Mouse (Mus musculus) heart, embryonic 14.5 days (tissue): ENCODE data around the gene Slc25a13. TPM values are rescaled to one million over a fixed set of nuclear protein-coding genes. Genes with fewer than 3 reads are reported as not detected.
A peak's percentile ranks its signal among the peaks of the same experiment; 100 is the strongest.

Experiments used
- ATAC-seq: fragments of 200-750 bp; cut with Nextera tagmentation; 2 replicates; pipeline ENCODE4 v1.8.0; 2017; ENCODE audit warnings: low read depth, moderate TSS enrichment; ENCODE audit not compliant: insufficient number of reproducible peaks, insufficient read depth, low FRiP score
- H3K27ac ChIP-seq, 2 experiments: fragments of 200-500 bp in 1 of 2; fragments of 300-500 bp in 1 of 2; sonication (generic) in 1 of 2; replicated peaks in 1 of 2; 2 replicates each; pipeline ENCODE4 v1.5.1; 2012 to 2014; ENCODE audit warnings: low read depth in 2 of 2, low read length in 2 of 2, control low read depth in 1 of 2, mild to moderate bottlenecking in 1 of 2, mixed read lengths in 1 of 2; ENCODE audit not compliant: control insufficient read depth in 1 of 2, insufficient read depth in 1 of 2
- H3K27me3 ChIP-seq: fragments of 300-500 bp; sonication (generic); 2 replicates; pipeline ENCODE4 v1.6.1; 2014; ENCODE audit warnings: mild to moderate bottlenecking, low read length, control low read depth; ENCODE audit not compliant: control insufficient read depth, insufficient read depth
- H3K36me3 ChIP-seq: fragments of 300-500 bp; sonication (generic); 2 replicates; pipeline ENCODE4 v1.6.1; 2014; ENCODE audit warnings: mild to moderate bottlenecking, control low read depth, low read length, mixed read lengths; ENCODE audit not compliant: control insufficient read depth, insufficient read depth
- H3K4me1 ChIP-seq, 2 experiments: fragments of 200-500 bp in 1 of 2; fragments of 300-500 bp in 1 of 2; sonication (generic) in 1 of 2; 2 replicates each; pipeline ENCODE4 v1.6.1; 2012 to 2014; ENCODE audit warnings: low read length in 2 of 2, control low read depth in 1 of 2, mixed read lengths in 1 of 2; ENCODE audit not compliant: control insufficient read depth in 2 of 2, insufficient read depth in 2 of 2
- H3K4me2 ChIP-seq: fragments of 300-500 bp; sonication (generic); 2 replicates; pipeline ENCODE4 v1.6.1; 2014; ENCODE audit warnings: mild to moderate bottlenecking, low read length
- H3K4me3 ChIP-seq, 2 experiments: fragments of 200-500 bp in 1 of 2; fragments of 300-500 bp in 1 of 2; sonication (generic) in 1 of 2; 2 replicates each; pipeline ENCODE4 v1.5.1; 2012 to 2014; ENCODE audit warnings: low read length in 2 of 2, mild to moderate bottlenecking in 2 of 2, control low read depth in 1 of 2, low read depth in 1 of 2, moderate library complexity in 1 of 2; ENCODE audit not compliant: control insufficient read depth in 1 of 2, insufficient read depth in 1 of 2
- H3K9ac ChIP-seq: fragments of 300-500 bp; sonication (generic); 2 replicates; pipeline ENCODE4 v1.6.1; 2014; ENCODE audit warnings: mild to moderate bottlenecking, low read length
- H3K9me3 ChIP-seq: fragments of 300-500 bp; sonication (generic); 2 replicates; pipeline ENCODE4 v1.6.1; 2016; ENCODE audit warnings: low read length, control low read depth; ENCODE audit not compliant: control insufficient read depth
- WGBS: fragments of 180-500 bp; shearing (Covaris S2); extraction: QIAGEN DNeasy Blood & Tissue Kit; methylation state at CpG from one replicate; pipeline ENCODE4 v1.1.7; 2014; 5-methylcytosine and 5-hydroxymethylcytosine counted together
- polyA plus RNA-seq: library from polyadenylated mRNA; unstranded; fragments of >200 nt; fragmentation: Nextera tagmentation; extraction: Ambion mirVana; gene quantifications from 2 replicates; pipeline ENCODE4 v1.2.1, GENCODE M21; 2014

Gene Slc25a13
- polyA plus RNA-seq, 1 experiment from 2014 or later: 56.4 TPM

DNA sequence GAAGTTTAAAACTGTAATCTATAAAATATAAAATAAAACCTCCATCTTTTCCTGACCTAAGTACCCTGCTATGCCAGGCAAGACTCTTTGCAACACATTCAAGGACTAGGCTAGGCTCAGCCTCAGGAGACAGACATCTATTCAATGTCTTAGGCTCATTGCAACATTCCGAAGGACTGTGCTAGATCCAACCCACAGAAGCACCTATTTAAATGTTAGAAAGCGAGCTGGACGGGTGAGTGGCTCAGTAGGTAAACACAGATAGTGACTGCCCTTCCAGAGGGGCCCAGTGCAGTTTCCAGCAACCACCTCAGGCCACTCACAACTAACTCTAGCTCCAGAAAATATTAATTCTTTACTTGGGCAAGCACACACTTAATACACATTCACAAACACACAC, 123.5 kb downstream of the Slc25a13 start:
- Histone ChIP-seq H3K27ac (no peak overlapping the region), H3K9me3 (no peaks in the 10 kb centered on the region), H3K4me1 (no peaks in the 10 kb centered on the region), H3K4me3 (no peak overlapping the region), H3K27me3 (no peaks in the 10 kb centered on the region), H3K9ac (no peak overlapping the region), H3K36me3 (peaks cover 49% of the 10 kb centered on the region), H3K4me2 (no peak overlapping the region)
- 67% methylated on average over 3 of the region's 3 CpGs for WGBS
- no peak for ATAC-seq

- peaks cover 4 to 8% of the 10 kb centered on the region in 2 experiments for H3K4me1 ChIP-seq
- peaks cover 44% of the 10 kb centered on the region for H3K36me3 ChIP-seq
- no peak overlapping the region for H3K27ac ChIP-seq
- WGBS: 86% methylated on average over 10 of the region's 10 CpGs
- no peak overlapping the region for H3K9ac ChIP-seq
- H3K9me3 ChIP-seq: no peaks in the 10 kb centered on the region
- no peak overlapping the region for H3K4me2 ChIP-seq
- H3K4me3 ChIP-seq: no peak overlapping the region
- no peaks in the 10 kb centered on the region for H3K27me3 ChIP-seq
- no peak for ATAC-seq
Observed at GRCm38 (mm10) chr6:6092497-6092896, 124.5 kb downstream of the Slc25a13 start.

DNA sequence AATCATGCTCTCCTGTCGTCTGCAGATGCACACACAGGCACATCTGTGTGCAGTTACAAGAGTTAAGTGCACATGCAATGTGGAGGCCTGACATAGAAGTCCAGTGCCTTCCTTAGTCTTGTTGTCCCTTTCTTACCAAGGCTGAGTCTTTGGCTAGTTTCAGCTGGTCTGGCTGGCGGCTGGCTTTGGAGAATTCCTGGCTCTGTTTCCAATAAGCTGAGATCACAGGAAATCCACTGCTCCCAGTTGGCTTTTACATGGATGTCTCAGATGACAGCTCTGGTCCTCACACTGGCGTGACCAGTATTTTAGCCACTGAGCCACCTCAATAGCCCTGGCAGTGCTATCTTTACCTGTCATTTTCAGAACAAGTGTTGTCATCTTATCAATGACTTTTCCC, 126.0 kb downstream of the Slc25a13 start:
- Histone ChIP-seq H3K9me3 (no peaks in the 10 kb centered on the region), H3K36me3 (peaks cover 44% of the 10 kb centered on the region), H3K9ac (no peak overlapping the region), H3K27ac (no peak overlapping the region), H3K4me2 (no peak overlapping the region), H3K4me3 (no peak overlapping the region), H3K27me3 (no peaks in the 10 kb centered on the region), H3K4me1 (peaks cover 4 to 10% of the 10 kb centered on the region in 2 experiments)
- WGBS: 65% methylated on average over 3 of the region's 3 CpGs
- ATAC-seq: no peak

GRCm38 (mm10) chr6:6088151-6088550, 128.8 kb downstream of the Slc25a13 start:
- Histone ChIP-seq H3K4me2 (no peak overlapping the region), H3K4me3 (no peak overlapping the region), H3K4me1 (peaks cover 4 to 10% of the 10 kb centered on the region in 2 experiments), H3K9me3 (no peaks in the 10 kb centered on the region), H3K27ac (peak overlapping the region in 1 of 2 experiments; percentile 35; a peak in 1 of 4 replicates), H3K27me3 (no peaks in the 10 kb centered on the region), H3K9ac (no peak overlapping the region), H3K36me3 (peaks cover 49% of the 10 kb centered on the region)
- 38% methylated on average over 4 of the region's 4 CpGs for WGBS
- no peak for ATAC-seq

- Histone ChIP-seq H3K36me3 (peaks cover 35% of the 10 kb centered on the region), H3K4me2 (no peak overlapping the region), H3K9me3 (no peaks in the 10 kb centered on the region), H3K4me3 (no peak overlapping the region), H3K27me3 (no peaks in the 10 kb centered on the region), H3K4me1 (no peaks in the 10 kb centered on the region), H3K9ac (no peak overlapping the region), H3K27ac (no peak overlapping the region)
- ATAC-seq: no peak
- 88% methylated on average over 1 of the region's 1 CpGs for WGBS
Observed at GRCm38 (mm10) chr6:6080484-6080883, 136.5 kb downstream of the Slc25a13 start.

- Histone ChIP-seq H3K27me3 (no peaks in the 10 kb centered on the region), H3K9me3 (no peaks in the 10 kb centered on the region), H3K4me1 (no peaks in the 10 kb centered on the region), H3K9ac (no peak overlapping the region), H3K4me2 (no peak overlapping the region), H3K36me3 (peaks cover 18% of the 10 kb centered on the region), H3K4me3 (no peak overlapping the region), H3K27ac (no peak overlapping the region)
- WGBS: 70% methylated on average over 4 of the region's 4 CpGs
- ATAC-seq: no peak
Observed at GRCm38 (mm10) chr6:6077234-6077633, 139.7 kb downstream of the Slc25a13 start.

DNA sequence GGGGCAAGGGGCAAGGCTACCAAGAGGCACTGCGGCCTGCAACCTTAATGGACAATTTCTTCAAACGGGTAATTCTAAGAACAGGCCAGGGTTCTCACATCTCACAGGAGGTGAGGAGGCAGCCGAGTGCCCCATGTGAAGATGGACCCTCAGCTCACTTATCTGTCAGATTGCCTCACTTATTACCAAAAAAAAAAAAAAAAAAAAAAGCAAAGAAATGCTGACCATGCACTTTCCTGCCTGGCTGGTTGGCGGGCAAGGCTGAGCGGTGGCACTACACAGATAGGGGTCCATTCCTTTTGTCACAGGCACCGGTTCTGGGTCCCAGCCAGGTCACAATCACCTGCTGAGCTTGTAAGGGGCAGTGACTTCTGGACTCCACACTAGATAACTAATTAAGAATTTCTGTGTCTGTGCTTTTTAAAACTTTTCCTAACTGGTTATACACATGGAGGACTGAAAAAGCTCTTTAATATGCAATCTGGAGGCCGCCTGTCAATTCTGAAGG, 141.0 kb downstream of the Slc25a13 start:
- Histone ChIP-seq H3K27me3 (no peaks in the 10 kb centered on the region), H3K4me2 (no peak overlapping the region), H3K27ac (no peak overlapping the region), H3K9ac (no peak overlapping the region), H3K36me3 (peaks cover 13% of the 10 kb centered on the region), H3K4me3 (no peak overlapping the region), H3K9me3 (no peaks in the 10 kb centered on the region), H3K4me1 (peaks cover 0 to under 1% of the 10 kb centered on the region in 2 experiments; a peak in 2 of 4 replicates)
- ATAC-seq: no peak
- WGBS: 85% methylated on average over 7 of the region's 7 CpGs

- Histone ChIP-seq H3K4me2 (no peak overlapping the region), H3K4me1 (peaks cover 12 to 15% of the 10 kb centered on the region in 2 experiments; a peak in 3 of 4 replicates), H3K9me3 (no peaks in the 10 kb centered on the region), H3K27me3 (no peaks in the 10 kb centered on the region), H3K27ac (no peak overlapping the region), H3K9ac (no peak overlapping the region), H3K4me3 (no peak overlapping the region), H3K36me3 (peaks cover 4% of the 10 kb centered on the region)
- WGBS: 41% methylated on average over 7 of the region's 7 CpGs
- ATAC-seq: no peak
Observed at GRCm38 (mm10) chr6:6071038-6071437, 145.9 kb downstream of the Slc25a13 start.
